Mouse (Mus musculus): Measurements from ENCODE around the gene Anxa5. TPM values are rescaled to one million over a fixed set of nuclear protein-coding genes. Genes with fewer than 3 reads are reported as not detected.
A peak's percentile ranks its signal among the peaks of the same experiment; 100 is the strongest.

Gene Anxa5
- polyA plus RNA-seq (2015; fragmentation: Nextera tagmentation; extraction: Ambion mirVana) = 74.7 and 94.7 TPM in 2 replicates

- Histone ChIP-seq H3K36me3 (ENCODE audit: control insufficient read depth, insufficient read depth, low read length) (no peaks in the 10 kb centered on the region), H3K4me2 (ENCODE audit: low read length) (peak within 1 kb of the TSS; percentile 98), H3K4me1 (ENCODE audit: control insufficient read depth, insufficient read depth, low read depth, low read length) (no peaks in the 10 kb centered on the region; the same call in 1 of the 2 replicates), H3K9me3 (ENCODE audit: control insufficient read depth, low read length) (no peaks in the 10 kb centered on the region), H3K4me3 (ENCODE audit: low read length) (peak within 1 kb of the TSS; percentile 74), H3K9ac (ENCODE audit: low read depth, low read length) (peak within 1 kb of the TSS; percentile 77), H3K27ac (ENCODE audit: low read depth, low read length) (peak within 1 kb of the TSS; percentile 59; the same call in 1 of the 2 replicates), H3K27me3 (replicated peaks; ENCODE audit: control insufficient read depth, insufficient read depth, low read length) (no peaks in the 10 kb centered on the region)
- WGBS = 0% methylated on average over 27 of the region's 32 CpGs
- peak; percentile 98 for ATAC-seq
These were observed at the start of gene Anxa5, which contains the start of gene 1810062G17Rik for GRCm38 (mm10) chr3:36475532-36476087. TSS of gene Anxa5 (minus strand) at chr3:36475894. TSS of gene 1810062G17Rik (plus strand) at chr3:36475937.

DNA sequence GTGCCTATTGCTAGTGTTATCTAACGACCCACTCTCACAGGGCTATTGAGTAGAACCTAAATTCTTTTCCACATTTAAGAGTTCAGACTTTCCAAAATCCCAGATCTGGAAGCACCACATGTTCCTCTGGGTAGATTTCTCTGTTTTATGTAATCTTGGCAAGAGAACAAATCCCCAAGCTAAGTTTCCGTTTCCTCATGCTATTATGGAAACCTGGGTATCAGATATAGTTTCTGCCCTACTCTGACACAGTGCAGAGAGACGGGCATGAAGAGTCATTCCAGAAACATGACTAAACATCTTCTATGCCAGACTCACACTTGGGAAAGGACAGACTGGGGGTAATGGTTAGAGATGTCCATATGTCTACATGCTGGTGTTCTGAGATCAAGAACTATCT, 48.8 kb upstream of the Anxa5 start:
- H3K27ac ChIP-seq (ENCODE audit: low read depth, low read length) = no peak overlapping the region
- peaks cover 15% of the 10 kb centered on the region for H3K27me3 ChIP-seq (replicated peaks; ENCODE audit: control insufficient read depth, insufficient read depth, low read length)
- WGBS = 82% methylated on average over 3 of the region's 3 CpGs
- no peaks in the 10 kb centered on the region for H3K36me3 ChIP-seq (ENCODE audit: control insufficient read depth, insufficient read depth, low read length)
- H3K9me3 ChIP-seq (ENCODE audit: control insufficient read depth, low read length) = no peaks in the 10 kb centered on the region
- H3K9ac ChIP-seq (ENCODE audit: low read depth, low read length) = no peak overlapping the region
- no peak overlapping the region for H3K4me2 ChIP-seq (ENCODE audit: low read length)
- H3K4me1 ChIP-seq (ENCODE audit: control insufficient read depth, insufficient read depth, low read depth, low read length) = no peaks in the 10 kb centered on the region; the same call in 1 of the 2 replicates
- H3K4me3 ChIP-seq (ENCODE audit: low read length) = no peak overlapping the region
- no peak for ATAC-seq

- Histone ChIP-seq H3K4me3 (ENCODE audit: low read length) (no peak overlapping the region), H3K27me3 (replicated peaks; ENCODE audit: control insufficient read depth, insufficient read depth, low read length) (peaks cover 15% of the 10 kb centered on the region), H3K4me1 (ENCODE audit: control insufficient read depth, insufficient read depth, low read depth, low read length) (no peaks in the 10 kb centered on the region; the same call in 1 of the 2 replicates), H3K36me3 (ENCODE audit: control insufficient read depth, insufficient read depth, low read length) (no peaks in the 10 kb centered on the region), H3K4me2 (ENCODE audit: low read length) (no peak overlapping the region), H3K9ac (ENCODE audit: low read depth, low read length) (no peak overlapping the region), H3K27ac (ENCODE audit: low read depth, low read length) (no peak overlapping the region), H3K9me3 (ENCODE audit: control insufficient read depth, low read length) (no peaks in the 10 kb centered on the region)
- no peak for ATAC-seq
- 5% methylated on average over 4 of the region's 4 CpGs for WGBS
These were observed 46.4 kb upstream of the Anxa5 start for GRCm38 (mm10) chr3:36522137-36522536.

DNA sequence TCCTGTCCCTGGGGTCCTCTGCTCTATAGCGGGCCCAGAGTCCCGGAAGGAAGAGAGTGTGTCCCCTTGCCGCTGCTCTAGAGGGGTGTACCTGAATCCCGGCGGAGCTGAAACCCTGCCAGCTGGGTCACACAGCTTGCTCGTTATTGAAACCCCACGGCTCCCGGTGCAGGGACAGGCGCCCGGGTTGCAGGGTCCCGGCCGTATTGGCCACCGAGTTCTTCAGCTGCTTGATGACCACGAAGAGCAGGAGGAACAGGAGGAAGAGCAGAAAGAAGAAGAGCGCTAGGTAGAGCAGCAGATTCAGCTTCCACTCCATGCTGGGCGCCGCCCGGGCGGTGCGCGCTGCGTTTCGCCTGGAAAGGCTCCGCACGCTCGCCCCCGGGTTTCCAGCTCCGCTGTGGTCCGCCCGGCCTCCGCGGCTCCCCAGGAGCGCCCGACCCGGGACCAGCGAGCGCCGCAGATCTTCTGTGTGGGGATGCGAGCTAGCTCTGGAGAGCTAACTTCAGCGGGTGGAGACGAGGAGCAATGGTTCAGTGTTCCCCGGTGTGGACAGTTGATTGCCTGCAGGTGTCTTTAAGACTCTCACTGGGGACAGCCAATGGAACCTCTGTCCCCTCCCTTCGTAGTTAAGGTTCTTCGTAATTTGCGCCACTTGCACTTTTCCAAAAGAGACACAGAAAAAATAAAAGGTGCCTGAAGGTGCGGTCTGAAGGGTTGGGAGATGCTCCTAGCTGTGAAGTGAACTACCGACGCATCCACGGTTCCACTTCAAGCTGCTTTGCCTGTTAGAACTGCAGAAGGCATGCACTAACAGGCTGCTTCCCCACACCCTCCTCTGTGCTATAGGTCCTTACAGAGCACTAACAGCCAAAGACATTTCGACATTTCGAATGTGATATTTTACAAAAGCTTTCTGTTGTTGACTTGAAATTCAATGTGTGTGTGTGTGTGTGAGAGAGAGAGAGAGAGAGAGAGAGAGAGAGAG, 45.7 kb upstream of the Anxa5 start, which contains the start of gene Gm11549:
Gene Gm11549 (minus strand): TSS at position 741 of the 988 bp plus-strand sequence.
- H3K4me2 ChIP-seq (ENCODE audit: low read length) = peak within 1 kb of the TSS; percentile 99
- no peaks in the 10 kb centered on the region for H3K36me3 ChIP-seq (ENCODE audit: control insufficient read depth, insufficient read depth, low read length)
- H3K27me3 ChIP-seq (replicated peaks; ENCODE audit: control insufficient read depth, insufficient read depth, low read length) = peaks cover 15% of the 10 kb centered on the region
- H3K4me3 ChIP-seq (ENCODE audit: low read length) = peak within 1 kb of the TSS; percentile 62
- peak; percentile 71 for ATAC-seq
- H3K27ac ChIP-seq (ENCODE audit: low read depth, low read length) = no peak within 1 kb of the TSS
- under 1% methylated on average over 51 of the region's 51 CpGs for WGBS
- H3K9me3 ChIP-seq (ENCODE audit: control insufficient read depth, low read length) = no peaks in the 10 kb centered on the region
- peak within 1 kb of the TSS; percentile 59 for H3K9ac ChIP-seq (ENCODE audit: low read depth, low read length)
- no peaks in the 10 kb centered on the region; the same call in 1 of the 2 replicates for H3K4me1 ChIP-seq (ENCODE audit: control insufficient read depth, insufficient read depth, low read depth, low read length)

- Histone ChIP-seq H3K27me3 (replicated peaks; ENCODE audit: control insufficient read depth, insufficient read depth, low read length) (peaks cover 7% of the 10 kb centered on the region), H3K4me1 (ENCODE audit: control insufficient read depth, insufficient read depth, low read depth, low read length) (no peaks in the 10 kb centered on the region; the same call in 1 of the 2 replicates), H3K36me3 (ENCODE audit: control insufficient read depth, insufficient read depth, low read length) (no peaks in the 10 kb centered on the region), H3K9me3 (ENCODE audit: control insufficient read depth, low read length) (no peaks in the 10 kb centered on the region), H3K27ac (ENCODE audit: low read depth, low read length) (no peak overlapping the region), H3K9ac (ENCODE audit: low read depth, low read length) (no peak overlapping the region), H3K4me3 (ENCODE audit: low read length) (no peak overlapping the region), H3K4me2 (ENCODE audit: low read length) (no peak overlapping the region)
- 90% methylated on average over 9 of the region's 9 CpGs for WGBS
- ATAC-seq = no peak
These were observed 40.5 kb upstream of the Anxa5 start for GRCm38 (mm10) chr3:36516196-36516595.

DNA sequence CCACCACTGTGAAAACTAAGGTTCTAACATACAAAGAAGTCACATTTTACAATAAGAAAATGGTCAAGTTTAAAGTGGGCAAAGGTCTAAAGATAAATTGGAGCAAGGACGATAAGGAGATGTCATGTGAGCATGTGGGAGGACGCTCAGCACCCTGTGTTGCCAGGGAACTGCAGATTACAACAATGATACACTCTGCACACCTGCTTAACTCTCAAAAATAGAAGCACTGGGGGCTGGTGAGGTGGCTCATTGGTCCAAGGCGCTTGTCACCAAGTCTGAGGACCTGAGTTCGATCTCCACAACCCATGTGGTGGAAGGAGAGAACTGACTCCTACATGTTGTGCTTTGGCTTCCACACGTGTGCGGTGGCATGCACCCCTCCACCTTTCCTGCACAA, 35.8 kb upstream of the Anxa5 start:
- Histone ChIP-seq H3K36me3 (ENCODE audit: control insufficient read depth, insufficient read depth, low read length) (no peaks in the 10 kb centered on the region), H3K27ac (ENCODE audit: low read depth, low read length) (no peak overlapping the region), H3K4me2 (ENCODE audit: low read length) (no peak overlapping the region), H3K27me3 (replicated peaks; ENCODE audit: control insufficient read depth, insufficient read depth, low read length) (no peaks in the 10 kb centered on the region), H3K9ac (ENCODE audit: low read depth, low read length) (no peak overlapping the region), H3K4me3 (ENCODE audit: low read length) (no peak overlapping the region), H3K9me3 (ENCODE audit: control insufficient read depth, low read length) (no peaks in the 10 kb centered on the region), H3K4me1 (ENCODE audit: control insufficient read depth, insufficient read depth, low read depth, low read length) (no peaks in the 10 kb centered on the region)
- no peak for ATAC-seq
- WGBS = 90% methylated on average over 6 of the region's 6 CpGs

DNA sequence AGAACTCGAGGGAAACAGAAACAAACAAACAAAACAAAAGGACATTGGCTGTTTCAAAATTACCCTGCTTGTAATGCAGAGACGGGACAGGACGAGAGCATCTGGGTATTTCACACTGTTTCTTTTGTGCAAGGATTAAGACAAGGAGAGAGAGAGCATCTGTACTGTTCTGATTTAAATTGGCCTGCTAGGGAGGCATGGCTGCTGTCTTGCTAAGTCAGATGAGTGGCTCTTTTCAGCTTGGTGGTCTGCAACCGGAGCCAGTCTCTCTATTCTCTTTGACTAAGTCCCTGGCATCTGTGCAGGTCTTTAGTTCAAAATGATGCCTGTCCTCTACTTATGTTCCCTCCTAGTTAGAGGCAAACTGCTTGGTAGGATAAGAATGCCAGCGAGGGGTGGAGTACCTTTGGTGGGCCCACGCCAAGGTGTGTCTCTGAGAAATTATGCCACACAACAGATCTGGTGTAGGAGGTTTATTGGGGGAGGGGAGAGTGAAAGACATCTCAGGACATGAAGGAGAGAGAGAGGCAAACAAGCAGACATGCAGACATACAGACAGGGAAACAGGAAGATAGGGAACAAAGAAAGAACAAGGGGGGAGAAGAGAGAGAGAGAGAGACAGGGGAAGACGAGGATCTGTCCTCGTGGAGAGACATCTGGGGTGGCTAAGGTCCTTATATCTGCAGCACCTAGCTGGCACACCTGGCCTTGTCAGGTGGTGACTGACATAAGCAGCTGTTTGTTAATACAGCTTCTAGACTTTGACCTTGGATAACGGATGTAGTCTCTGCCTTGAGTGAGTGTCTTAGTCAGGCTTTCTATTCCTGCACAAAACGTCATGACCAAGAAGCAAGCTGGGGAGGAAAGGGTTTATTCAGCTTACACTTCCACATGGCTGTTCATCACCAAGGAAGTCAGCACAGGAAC, 30.4 kb upstream of the Anxa5 start:
- ATAC-seq = no peak
- H3K9me3 ChIP-seq (ENCODE audit: control insufficient read depth, low read length) = no peaks in the 10 kb centered on the region
- H3K4me2 ChIP-seq (ENCODE audit: low read length) = no peak overlapping the region
- no peak overlapping the region for H3K9ac ChIP-seq (ENCODE audit: low read depth, low read length)
- no peaks in the 10 kb centered on the region for H3K4me1 ChIP-seq (ENCODE audit: control insufficient read depth, insufficient read depth, low read depth, low read length)
- H3K4me3 ChIP-seq (ENCODE audit: low read length) = no peak overlapping the region
- H3K36me3 ChIP-seq (ENCODE audit: control insufficient read depth, insufficient read depth, low read length) = no peaks in the 10 kb centered on the region
- WGBS = 58% methylated on average over 10 of the region's 10 CpGs
- no peak overlapping the region for H3K27ac ChIP-seq (ENCODE audit: low read depth, low read length)
- H3K27me3 ChIP-seq (replicated peaks; ENCODE audit: control insufficient read depth, insufficient read depth, low read length) = no peaks in the 10 kb centered on the region

DNA sequence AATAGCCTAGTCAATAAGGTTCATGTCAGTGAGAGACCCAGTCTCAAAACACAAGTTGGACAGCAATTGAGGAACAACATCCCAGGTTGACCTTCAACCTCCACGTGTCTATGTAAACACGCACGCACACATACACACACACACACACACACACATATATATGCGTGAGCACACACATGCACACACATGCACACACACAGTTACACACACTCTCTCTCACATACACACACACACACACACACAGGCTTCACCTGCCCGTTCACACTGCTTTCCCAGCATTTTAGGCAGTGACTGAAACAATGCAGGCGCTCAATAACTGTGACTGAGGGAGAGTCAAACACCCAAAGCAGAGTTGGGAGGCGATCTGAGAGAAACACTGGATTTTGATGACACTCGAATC, 29.6 kb upstream of the Anxa5 start:
- no peak for ATAC-seq
- Histone ChIP-seq H3K4me3 (ENCODE audit: low read length) (no peak overlapping the region), H3K9ac (ENCODE audit: low read depth, low read length) (no peak overlapping the region), H3K27me3 (replicated peaks; ENCODE audit: control insufficient read depth, insufficient read depth, low read length) (no peaks in the 10 kb centered on the region), H3K36me3 (ENCODE audit: control insufficient read depth, insufficient read depth, low read length) (no peaks in the 10 kb centered on the region), H3K4me1 (ENCODE audit: control insufficient read depth, insufficient read depth, low read depth, low read length) (no peaks in the 10 kb centered on the region), H3K27ac (ENCODE audit: low read depth, low read length) (no peak overlapping the region), H3K9me3 (ENCODE audit: control insufficient read depth, low read length) (no peaks in the 10 kb centered on the region), H3K4me2 (ENCODE audit: low read length) (no peak overlapping the region)
- 79% methylated on average over 8 of the region's 8 CpGs for WGBS
